Mouse (Mus musculus) E14TG2a.4 (cell line): ENCODE results near the gene Macrod2.

Experiments
- CTCF ChIP-seq: conservative IDR thresholded peaks from 2 replicates; pipeline ENCODE4 v1.5.1; 2014; ENCODE audit warnings: low read length
- NANOG ChIP-seq: IDR thresholded peaks from 2 replicates; pipeline ENCODE4 v1.6.1; 2014; ENCODE audit warnings: borderline replicate concordance, low read length, mixed read lengths
- POU5F1 ChIP-seq: IDR thresholded peaks from 2 replicates; pipeline ENCODE4 v1.6.1; 2014; ENCODE audit warnings: low read length, borderline replicate concordance

DNA sequence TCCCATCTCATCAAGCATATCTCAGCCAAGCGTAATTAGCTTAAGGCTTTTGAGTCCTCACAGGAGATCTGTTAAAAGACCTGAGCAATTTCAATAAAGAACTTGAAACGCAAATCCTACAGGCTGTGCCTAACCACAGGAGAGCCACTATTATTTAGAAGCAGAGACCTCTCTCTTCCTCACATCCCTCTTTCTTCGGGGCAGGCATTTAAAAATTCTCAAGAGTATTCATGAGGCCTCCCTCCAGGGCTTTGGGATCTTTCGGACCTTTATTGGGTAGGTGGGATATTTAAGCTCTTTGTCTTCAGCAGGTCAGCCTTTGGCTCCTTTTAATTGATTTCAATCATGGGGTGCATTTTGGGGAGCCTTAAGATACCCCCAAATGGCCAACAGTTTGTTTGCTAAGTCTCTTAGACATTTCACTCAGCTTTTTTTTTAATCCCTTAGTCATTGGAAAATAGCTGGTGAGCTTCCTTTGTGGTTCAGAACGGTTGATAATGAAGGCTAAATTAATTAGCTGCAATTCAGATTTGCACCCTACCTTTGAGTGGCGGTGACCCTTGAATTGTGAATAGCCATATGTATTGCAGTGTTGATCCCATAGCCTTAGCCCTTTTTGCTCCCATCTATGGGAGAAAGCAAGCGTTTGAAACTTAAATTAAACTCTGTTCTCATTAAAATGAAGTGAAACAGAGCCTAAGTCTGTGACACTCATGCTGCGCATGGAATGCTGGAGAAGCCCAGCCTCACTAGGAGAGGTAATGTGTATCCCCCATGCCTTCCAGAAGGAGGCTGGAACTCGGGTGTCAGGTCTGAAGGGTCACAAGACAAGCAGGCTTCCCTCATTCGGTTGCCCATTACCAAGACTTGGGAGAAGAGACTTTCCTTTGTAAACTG is 1940.2 kb downstream of the Macrod2 start:
- no peak for TF ChIP-seq CTCF
- no peak for TF ChIP-seq NANOG
- TF ChIP-seq POU5F1: no peak
